Mouse (Mus musculus): ENCODE data around the gene Prkd2.
A peak's percentile ranks its signal among the peaks of the same experiment; 100 is the strongest.

Prkd2 gene

DNA sequence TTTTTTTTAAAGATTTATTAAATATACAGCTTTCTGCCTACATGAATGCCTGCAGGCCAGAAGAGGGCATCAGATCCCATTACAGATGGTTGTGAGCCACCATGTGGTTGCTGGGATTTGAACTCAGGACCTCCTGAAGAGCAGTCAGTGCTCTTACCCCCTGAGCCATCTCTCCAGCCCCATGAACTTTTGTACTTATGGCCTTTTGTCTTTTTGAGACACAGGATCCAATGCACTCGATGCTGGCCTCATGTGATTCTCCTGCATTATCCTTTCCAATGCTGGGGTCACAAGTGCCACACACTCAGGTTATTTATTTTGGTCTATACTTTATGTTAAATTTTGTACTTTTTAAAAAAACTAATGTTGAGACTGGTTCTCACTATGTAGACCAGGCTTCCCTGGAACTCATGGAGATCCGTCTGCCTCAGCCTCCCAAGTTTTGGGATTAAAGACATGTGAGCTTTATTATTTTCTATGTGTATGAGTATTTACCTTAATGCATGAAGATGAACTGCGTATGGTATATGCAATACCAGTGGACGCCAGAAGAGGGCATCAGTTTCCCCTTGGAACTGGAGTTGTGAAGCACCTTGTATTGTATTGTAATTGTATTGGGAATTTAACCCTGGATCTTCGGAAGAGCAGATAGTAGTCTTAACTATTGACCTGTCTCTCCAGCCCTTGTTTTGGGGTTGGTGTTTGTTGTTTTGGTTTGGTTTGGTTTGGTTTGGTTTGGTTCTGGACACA, 17.4 kb downstream of the Prkd2 start:
- DNase-seq (ENCODE audit: extremely low read depth, low read depth, low spot score), result no peak

GRCm38 (mm10) chr7:16867488-16867887, 24.8 kb downstream of the Prkd2 start:
- no peak for DNase-seq (ENCODE audit: extremely low read depth, low read depth, low spot score)

GRCm38 (mm10) chr7:16869497-16869896, 26.8 kb downstream of the Prkd2 start:
- DNase-seq (ENCODE audit: extremely low read depth, low read depth, low spot score), result no peak

DNA sequence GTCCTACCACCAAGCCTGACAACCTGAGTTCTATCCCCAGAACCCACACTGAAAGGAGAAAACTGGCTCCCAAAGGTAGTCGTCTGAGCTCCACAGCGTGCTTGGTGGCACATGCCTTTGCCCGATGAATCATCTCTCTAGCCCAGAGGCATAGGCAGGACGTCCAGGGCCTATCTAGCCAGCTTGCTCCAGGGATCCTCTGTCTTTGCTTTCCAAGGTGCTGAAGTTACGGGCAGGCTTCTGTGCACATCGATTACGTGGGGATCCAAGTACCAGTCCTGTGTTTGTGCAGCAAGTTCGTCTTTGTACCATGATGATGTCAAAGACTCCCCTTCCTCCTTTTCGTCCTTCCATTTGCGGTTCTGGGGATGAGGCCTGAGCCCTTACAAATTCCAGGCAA, 28.9 kb downstream of the Prkd2 start:
- no peak for DNase-seq (ENCODE audit: extremely low read depth, low read depth, low spot score)

DNA sequence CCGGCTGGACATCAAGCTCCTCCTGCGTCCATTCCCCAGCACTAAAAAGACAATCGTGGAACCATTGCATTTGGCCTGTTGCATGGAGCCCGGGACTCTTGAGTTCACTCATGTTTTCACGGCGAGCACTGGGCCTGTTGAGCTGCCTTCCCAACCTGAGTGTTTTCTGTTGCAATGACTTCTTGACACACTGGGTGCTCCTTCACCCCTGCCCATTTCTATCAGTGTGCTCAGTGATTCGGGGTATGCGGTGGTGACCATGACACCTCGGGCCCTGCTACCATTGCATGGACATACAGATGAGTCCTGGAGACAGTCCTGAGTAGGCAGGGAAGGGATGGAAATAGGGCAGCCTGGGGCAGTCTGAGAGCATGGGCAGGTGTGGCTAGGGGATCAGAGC, 29.8 kb downstream of the Prkd2 start:
- no peak for DNase-seq (ENCODE audit: extremely low read depth, low read depth, low spot score)

DNA sequence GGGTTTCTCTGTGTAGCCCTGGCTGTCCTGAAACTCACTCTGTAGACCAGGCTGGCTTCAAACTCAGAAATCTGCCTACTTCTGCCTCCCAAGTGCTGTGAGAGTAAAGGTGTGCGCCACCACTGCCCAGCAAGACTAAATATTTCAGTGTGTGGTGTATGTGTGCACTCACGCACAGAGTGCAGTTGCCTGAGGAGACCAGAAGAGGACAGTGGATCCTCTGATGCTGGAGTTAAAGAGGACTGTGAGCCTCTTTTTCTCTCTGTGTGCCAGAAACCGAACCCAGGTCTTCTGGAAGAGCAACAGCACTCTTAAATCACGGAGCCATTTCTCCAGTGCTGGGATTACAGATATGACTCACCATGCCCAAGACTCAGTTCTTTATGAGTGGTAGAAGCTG, 30.7 kb downstream of the Prkd2 start:
- DNase-seq (ENCODE audit: extremely low read depth, low read depth, low spot score), result no peak

DNA sequence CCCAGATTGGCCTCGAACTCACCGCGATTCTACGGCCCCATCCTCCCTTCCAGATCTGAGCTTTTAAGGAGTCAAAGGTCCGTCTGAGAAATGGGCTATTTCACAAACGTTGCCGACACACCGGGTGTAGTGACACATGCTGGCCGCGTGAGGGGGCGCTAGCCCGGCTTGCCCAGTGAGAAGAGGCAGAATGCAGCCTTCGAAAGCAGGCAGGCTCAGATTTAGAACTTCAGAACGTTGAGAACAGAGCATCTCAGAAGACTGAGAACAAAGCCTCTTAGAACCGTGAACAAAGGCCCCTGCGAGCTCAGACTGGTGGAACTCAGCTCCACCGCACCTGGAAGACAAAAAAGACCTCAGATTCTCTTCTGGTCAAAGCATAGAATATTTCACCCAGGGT, 31.5 kb downstream of the Prkd2 start:
- DNase-seq (ENCODE audit: extremely low read depth, low read depth, low spot score), result no peak

DNA sequence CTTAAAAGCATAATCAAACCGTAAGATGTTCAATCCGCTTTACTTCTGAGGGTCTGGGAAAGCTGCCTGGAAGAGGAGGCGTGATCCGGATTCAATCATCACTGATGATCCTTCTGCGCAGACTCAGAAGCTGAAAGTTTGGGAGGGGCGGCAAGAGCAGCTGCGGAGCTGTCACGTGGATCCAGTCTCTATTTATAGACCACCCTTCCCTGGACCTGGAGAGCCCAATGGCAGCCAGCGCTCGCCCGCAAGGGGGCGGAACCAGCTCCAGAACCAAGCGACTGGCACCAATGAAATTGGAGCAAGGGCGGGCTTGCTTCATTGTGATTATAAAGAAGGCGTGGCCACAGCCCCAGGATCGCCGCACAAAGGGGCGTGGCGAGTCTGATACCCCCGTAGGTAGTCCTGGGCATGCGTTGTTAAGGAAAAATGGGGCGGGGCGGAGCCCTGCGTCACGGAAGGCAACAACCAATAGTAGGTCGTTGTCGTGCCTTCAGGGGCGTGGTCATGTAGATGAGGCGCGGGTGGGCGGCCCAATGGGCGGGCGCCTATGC, 32.1 kb downstream of the Prkd2 start:
- peak; percentile 87 for DNase-seq (ENCODE audit: extremely low read depth, low read depth, low spot score)

- DNase-seq (ENCODE audit: extremely low read depth, low read depth, low spot score), result no peak
Measured at GRCm38 (mm10) chr7:16875310-16875325, 32.4 kb downstream of the Prkd2 start, which contains the start of gene Dact3. Gene Dact3, plus strand, starts transcription at chr7:16875317.

- DNase-seq (ENCODE audit: extremely low read depth, low read depth, low spot score), result no peak
Measured at GRCm38 (mm10) chr7:16875326-16875725, 32.6 kb downstream of the Prkd2 start.

DNA sequence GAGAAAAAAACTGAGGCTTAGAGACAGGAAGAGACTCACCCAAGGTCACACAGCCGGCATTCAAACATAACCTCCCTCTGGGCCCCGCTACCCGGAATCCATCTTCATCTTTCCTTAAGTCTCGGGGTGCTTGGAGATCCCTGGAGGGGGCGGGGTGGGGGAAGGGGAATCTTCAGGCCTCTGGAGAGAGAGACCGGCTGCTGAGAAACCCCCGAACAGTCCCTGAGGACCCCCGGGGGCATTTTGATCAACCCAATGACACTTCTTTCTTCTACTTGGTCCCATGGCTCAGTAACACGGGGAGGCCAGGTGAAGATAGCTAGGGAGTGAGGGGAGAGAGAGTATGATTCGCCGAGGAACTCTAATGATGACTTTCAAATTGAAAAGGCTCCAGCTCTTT, 33.3 kb downstream of the Prkd2 start:
- DNase-seq (ENCODE audit: extremely low read depth, low read depth, low spot score), result no peak

DNA sequence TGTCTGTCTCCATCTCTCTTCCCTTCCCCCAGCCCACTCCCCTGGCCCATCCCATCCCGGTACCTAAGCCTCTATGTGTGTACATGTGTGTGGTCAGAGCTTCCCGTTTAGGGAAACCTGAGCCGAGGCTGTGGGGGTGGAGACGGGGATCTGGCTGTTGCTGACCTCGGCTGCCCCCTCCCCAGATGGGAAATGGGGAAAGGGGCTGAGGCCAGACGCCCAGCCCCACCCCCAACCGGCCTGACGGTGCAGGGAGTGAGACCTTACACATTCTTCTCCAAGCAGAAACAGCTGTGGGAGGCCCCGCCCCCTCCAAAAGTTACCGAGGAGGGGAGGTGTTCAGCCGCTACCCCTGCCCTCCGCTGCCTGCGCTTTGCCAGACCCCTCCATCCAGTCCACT, 33.9 kb downstream of the Prkd2 start:
- no peak for DNase-seq (ENCODE audit: extremely low read depth, low read depth, low spot score)

- DNase-seq (ENCODE audit: extremely low read depth, low read depth, low spot score), result no peak
Measured at GRCm38 (mm10) chr7:16877717-16878116, 35.0 kb downstream of the Prkd2 start.

- no peak for DNase-seq (ENCODE audit: extremely low read depth, low read depth, low spot score)
Measured at GRCm38 (mm10) chr7:16879796-16880547, 37.3 kb downstream of the Prkd2 start.

- no peak for DNase-seq (ENCODE audit: extremely low read depth, low read depth, low spot score)
Measured at GRCm38 (mm10) chr7:16880615-16881014, 37.9 kb downstream of the Prkd2 start.

DNA sequence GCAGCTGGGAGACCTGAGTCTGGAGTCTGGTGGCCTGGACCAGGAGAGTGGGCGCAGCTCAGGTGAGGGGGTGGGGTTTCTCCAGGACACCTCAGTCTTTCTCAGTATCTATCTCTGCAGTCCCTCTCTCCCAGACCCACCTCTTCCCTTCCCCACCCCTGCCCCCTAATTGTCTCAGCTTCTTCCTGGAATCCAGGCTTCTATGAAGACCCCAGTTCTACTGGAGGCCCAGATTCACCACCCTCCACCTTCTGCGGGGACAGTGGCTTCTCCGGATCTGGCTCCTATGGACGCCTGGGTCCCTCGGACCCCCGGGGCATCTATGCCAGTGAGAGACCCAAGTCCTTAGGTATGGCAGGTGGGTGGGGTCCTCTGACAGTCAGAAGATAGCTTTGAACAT, 40.5 kb downstream of the Prkd2 start:
- DNase-seq (ENCODE audit: extremely low read depth, low read depth, low spot score), result no peak

GRCm38 (mm10) chr7:16884334-16884733, 41.6 kb downstream of the Prkd2 start:
- no peak for DNase-seq (ENCODE audit: extremely low read depth, low read depth, low spot score)

- DNase-seq (ENCODE audit: extremely low read depth, low read depth, low spot score), result no peak
Measured at GRCm38 (mm10) chr7:16885271-16885776, 42.6 kb downstream of the Prkd2 start.

- DNase-seq (ENCODE audit: extremely low read depth, low read depth, low spot score), result no peak
Measured at GRCm38 (mm10) chr7:16885905-16886304, 43.2 kb downstream of the Prkd2 start.

DNA sequence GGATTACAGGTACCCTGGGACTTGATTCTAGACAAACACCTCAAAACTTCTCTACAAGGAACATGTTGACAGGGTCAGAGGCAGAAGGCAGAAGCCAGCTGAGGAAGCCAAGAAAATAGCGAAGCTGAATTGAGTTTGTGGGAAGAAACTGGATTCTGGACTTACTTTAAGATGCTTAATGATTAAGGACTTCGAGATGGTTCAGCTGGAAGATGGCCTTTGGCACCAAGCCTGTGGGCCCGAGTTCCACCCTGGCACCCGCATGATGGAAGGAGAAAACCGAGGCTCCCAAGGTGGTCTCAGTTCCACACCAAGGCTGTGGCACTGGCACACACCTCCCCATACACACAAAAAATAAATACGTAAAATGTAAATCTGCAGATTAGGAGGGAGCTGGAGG, 47.8 kb downstream of the Prkd2 start:
- DNase-seq (ENCODE audit: extremely low read depth, low read depth, low spot score), result no peak

- DNase-seq (ENCODE audit: extremely low read depth, low read depth, low spot score), result no peak
Measured at GRCm38 (mm10) chr7:16890944-16891343, 48.2 kb downstream of the Prkd2 start.

GRCm38 (mm10) chr7:16891641-16892351, 49.1 kb downstream of the Prkd2 start, which contains the start of gene Gng8:
Gene Gng8, plus strand, starts transcription at chr7:16891786.
- DNase-seq (ENCODE audit: extremely low read depth, low read depth, low spot score), result no peak
